Mouse (Mus musculus) E14TG2a.4 (cell line): Measurements from ENCODE around the gene Fam53b.

Source experiments
- CTCF ChIP-seq: conservative IDR thresholded peaks from 2 replicates; pipeline ENCODE4 v1.5.1; 2014; ENCODE audit warnings: low read length
- POU5F1 ChIP-seq: IDR thresholded peaks from 2 replicates; pipeline ENCODE4 v1.6.1; 2014; ENCODE audit warnings: low read length, borderline replicate concordance

DNA sequence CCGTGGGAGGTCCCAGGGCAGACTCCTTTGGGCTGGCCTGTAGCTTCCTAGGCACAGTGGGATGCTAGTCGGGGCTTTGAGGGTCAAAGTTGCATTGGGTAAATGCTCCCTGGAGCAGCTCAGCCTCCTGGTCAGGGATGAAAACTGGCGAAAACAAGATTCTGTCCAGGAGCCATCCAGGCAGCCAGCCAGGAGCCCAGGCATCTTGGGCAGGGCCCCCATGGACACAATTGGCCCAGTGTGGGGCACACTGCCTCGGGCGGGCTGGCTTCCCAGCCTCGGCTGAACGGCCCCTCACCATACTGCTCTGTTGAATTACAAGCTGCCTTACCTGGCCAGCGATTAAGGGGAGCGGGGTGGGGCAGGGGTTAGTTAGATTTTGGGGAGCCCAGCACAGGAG, 121.0 kb downstream of the Fam53b start:
- TF ChIP-seq CTCF (no peak), POU5F1 (no peak)
